Mouse (Mus musculus): Measurements from ENCODE around the gene Gsc.

Gene Gsc

GRCm38 (mm10) chr12:104472601-104473424 lies at the start of gene Gsc:
Gene Gsc, minus strand, starts transcription at chr12:104473330.
- no peak for DNase-seq (ENCODE audit: low spot score in 2 of 2)

DNA sequence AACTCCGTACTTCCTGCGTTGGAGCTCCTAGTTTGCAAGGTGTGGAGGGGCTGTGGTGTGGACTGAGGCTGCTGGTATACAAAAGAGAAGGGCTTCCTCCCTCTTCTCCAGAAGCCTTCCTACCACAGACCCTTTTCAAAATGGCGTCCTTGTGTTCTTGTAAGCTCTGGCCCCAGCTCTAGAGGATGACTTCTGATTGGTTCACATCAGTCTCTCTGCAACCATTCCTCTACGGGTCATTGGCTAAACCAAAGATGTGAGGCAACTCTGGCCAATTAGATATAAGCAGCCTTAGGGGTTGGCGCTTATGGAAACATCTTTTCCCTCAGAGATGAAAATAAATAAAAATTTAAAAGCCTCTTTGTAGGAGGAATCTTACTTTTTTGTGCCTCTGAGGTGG lies 46.6 kb upstream of the Gsc start:
- no peak for DNase-seq (ENCODE audit: low spot score in 2 of 2)

DNA sequence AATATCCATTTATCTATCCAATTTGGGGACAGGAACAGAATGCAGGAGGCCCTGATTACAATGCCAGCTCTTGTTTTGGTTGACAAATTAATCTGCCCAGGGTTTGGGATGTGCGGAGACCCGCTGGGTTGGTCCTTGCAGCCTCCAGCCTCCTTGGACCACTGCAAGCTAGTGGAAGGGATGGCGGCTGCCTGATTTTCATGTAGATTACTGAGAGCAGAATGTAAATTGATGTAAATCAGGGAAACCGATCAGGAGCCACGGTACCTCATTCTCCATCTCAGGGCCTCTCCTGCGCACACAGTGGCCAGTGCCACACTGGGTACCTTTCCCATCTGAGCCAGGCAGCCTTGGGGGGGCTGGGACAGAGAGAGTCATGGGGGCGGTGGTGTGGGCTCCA lies 34.8 kb upstream of the Gsc start:
- DNase-seq (ENCODE audit: low spot score in 2 of 2): no peak

DNA sequence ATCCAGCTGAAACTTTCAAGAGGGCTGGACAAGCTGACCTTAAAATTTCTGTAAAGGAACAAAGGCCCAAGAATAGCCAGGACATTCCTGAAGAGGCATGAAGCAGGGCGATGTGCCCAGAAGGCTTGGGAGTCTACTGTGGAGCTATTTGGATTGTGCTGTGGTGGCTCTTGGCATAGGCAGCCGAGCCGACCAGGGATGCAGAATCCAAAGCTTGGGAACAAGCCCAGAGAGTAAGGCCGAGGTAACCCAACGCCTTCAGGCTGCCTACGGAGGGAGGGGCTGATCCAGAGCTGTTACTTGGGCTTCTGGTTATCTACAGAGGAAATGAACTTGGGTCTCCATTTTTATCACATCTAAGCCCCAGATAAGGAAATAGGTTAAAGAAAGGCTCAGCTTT lies 18.9 kb upstream of the Gsc start:
- DNase-seq (ENCODE audit: low spot score in 2 of 2): no peak

DNA sequence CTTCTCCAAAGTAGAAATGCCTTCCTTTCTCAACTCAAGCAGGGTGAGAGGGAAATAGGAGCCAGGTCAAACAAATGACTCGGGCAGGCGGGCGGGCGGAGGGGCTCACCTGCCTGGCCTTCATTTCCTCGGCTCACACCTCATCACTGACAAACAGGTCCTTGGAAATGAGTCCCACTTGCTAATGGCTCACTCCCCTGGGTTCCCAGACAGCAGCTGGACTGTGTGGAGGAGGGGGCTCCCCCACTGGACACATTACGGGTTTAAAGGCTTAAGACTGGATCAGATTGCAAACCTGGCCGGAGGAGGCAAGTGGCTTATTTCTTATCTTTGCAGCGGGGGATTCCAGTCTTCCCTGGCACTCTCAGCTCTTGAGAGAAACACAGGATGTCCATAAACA lies 13.1 kb upstream of the Gsc start:
- no peak for DNase-seq (ENCODE audit: low spot score in 2 of 2)

- no peak for DNase-seq (ENCODE audit: low spot score in 2 of 2)
Observed at GRCm38 (mm10) chr12:104485161-104485560, 12.0 kb upstream of the Gsc start.

DNA sequence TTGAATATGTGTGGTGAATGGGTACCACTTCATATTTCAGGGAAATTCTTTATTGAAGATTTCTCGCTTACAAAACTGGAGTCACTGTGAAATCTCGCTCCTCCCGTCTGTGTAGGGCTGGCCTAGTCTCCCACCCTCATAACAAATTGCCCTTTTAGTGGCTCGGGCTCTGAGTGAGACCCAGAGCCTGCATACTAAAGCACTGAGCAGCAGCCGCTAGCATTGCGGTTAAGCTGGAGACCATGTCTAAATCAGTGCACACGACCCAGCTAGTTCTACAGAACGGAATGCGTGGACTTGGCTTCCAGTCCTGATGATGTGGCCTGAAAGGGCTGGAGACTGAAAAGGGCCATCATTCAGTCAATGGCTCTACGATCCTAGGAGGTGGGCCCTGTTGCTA lies 7.9 kb upstream of the Gsc start:
- DNase-seq (ENCODE audit: low spot score in 2 of 2): no peak

DNA sequence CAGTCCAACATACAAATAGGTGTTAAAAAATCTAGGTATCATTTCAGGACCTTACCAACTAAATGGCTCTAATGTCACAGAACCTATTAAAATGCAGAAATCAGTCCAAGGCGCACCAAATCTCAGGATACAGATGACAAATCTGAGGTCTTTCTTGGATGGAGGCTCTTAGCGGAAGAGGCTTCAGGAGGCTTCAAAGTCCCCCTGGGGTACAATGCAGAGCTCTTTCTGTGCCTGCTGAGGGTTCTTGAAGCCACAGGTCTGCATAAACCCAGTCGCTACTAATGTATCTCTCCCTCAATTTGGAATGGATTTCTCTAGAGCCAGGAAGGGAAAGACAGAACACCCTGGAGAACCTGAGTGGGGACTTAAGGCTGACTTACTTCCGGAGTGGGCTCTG lies 5.1 kb upstream of the Gsc start:
- no peak for DNase-seq (ENCODE audit: low spot score in 2 of 2)

GRCm38 (mm10) chr12:104477501-104477900 lies 4.4 kb upstream of the Gsc start:
- DNase-seq (ENCODE audit: low spot score in 2 of 2): no peak

- DNase-seq (ENCODE audit: low spot score in 2 of 2): no peak
Observed at GRCm38 (mm10) chr12:104477066-104477465, 3.9 kb upstream of the Gsc start.

DNA sequence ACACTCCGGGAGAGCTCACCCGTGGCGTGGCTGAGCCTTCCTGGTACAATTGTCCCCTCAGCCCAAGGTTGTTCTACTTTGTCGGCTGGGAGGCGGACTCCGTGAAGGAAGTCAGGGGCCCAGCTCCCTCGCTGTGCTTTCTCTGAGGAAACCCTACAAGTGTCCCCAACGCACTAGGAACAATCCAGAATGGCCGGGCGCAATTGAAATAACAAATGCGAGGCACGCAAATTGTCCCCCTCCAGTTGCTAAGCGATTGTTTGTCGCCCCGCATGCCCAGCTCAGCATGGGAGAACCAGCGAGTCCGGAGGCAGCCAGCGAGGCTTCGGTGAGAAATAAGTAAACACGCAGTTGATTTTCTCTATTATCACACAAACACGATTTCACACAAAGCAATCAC lies 2.8 kb upstream of the Gsc start:
- no peak for DNase-seq (ENCODE audit: low spot score in 2 of 2)

DNA sequence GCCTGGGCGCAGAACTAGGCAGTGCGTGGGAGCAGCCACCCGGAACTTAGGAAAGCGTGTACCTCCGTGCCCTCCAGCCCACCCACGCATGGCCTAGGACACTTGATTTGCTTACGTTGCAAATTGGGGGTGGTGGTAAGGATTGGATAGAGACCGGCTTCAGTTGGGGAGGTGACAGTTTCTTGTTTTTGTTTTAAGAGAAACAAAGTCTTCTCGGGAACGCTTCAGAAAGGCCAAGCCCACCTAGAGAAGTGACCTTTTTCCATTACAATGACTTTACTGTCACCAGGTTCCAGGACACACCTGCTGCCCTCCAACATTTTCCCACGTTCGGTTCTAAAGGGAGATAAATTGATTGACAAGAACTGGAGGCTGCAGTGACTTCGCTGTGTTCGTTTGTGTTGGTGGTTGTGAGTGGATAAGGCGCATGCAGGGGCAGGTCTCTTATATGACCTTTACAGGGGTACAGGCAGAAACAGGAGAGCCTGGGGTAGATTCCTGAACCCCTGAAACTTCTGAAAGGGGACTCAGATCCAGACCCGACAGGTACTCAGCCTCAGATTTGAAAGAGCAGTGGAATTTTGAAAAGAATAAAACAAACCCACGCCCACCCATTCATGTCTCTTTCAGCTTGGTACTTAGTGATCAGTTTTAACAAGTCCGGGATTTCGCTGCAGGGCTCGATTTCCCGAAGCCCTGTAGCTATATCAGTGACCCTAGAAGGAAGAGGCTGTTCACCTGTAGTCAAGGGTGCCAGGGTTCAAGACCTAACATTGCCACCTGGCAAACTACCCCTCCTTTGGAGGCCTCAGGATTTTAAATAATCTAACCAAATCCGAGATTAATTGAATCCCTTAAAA lies 2.0 kb upstream of the Gsc start:
- no peak for DNase-seq (ENCODE audit: low spot score in 2 of 2)

GRCm38 (mm10) chr12:104474191-104474871 lies 1.2 kb upstream of the Gsc start:
- DNase-seq (ENCODE audit: low spot score in 2 of 2): no peak

- DNase-seq (ENCODE audit: low spot score in 2 of 2): no peak
Observed at GRCm38 (mm10) chr12:104473492-104473891, 362 bp upstream of the Gsc start.

- no peak for DNase-seq (ENCODE audit: low spot score in 2 of 2)
Observed at GRCm38 (mm10) chr12:104472218-104472525, 958 bp downstream of the Gsc start.

GRCm38 (mm10) chr12:104471351-104472217 lies 1.5 kb downstream of the Gsc start:
- DNase-seq (ENCODE audit: low spot score in 2 of 2): no peak

GRCm38 (mm10) chr12:104470646-104471045 lies 2.5 kb downstream of the Gsc start:
- no peak for DNase-seq (ENCODE audit: low spot score in 2 of 2)

- no peak for DNase-seq (ENCODE audit: low spot score in 2 of 2)
Observed at GRCm38 (mm10) chr12:104468783-104469182, 4.3 kb downstream of the Gsc start.

GRCm38 (mm10) chr12:104467372-104467771 lies 5.8 kb downstream of the Gsc start:
- no peak for DNase-seq (ENCODE audit: low spot score in 2 of 2)

DNA sequence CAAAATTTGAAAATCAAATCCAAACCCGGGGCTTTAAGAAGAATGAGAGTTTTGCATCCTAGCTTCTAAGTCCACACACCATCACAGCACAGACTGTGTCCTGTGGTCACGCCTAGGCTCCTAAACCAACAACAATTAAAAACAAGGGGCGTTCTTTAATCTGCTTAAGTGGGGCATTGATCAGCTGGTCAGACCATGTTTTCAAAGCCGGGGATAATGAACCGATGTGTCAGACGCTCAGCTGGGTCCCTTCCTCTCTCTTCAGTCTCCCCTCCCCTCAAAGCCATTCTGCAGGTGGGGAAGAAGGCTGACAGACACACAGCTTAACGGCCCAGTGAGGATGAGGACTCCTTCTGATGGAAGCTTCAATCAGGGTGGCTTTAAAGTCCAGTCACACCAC lies 6.2 kb downstream of the Gsc start:
- no peak for DNase-seq (ENCODE audit: low spot score in 2 of 2)

DNA sequence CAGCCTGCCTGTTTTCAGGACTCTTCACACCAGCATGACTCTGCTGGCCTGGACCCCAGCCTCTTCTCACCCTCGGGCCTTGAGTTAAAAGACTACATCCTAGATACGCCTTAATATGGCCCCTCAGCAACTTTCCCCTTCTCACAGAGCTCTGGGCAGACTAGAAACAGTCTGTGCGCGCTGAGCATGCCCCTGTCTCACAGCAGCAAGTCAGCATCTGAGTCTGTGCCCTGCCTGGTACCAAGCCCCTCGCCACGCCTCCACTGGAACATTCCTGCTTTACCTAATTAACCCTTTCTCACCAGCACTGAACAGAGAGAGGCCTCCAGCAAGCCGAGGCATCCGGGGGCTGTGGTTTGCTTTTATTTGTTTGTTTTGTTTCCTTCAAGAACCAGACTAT lies 11.8 kb downstream of the Gsc start:
- DNase-seq (ENCODE audit: low spot score in 2 of 2): no peak

DNA sequence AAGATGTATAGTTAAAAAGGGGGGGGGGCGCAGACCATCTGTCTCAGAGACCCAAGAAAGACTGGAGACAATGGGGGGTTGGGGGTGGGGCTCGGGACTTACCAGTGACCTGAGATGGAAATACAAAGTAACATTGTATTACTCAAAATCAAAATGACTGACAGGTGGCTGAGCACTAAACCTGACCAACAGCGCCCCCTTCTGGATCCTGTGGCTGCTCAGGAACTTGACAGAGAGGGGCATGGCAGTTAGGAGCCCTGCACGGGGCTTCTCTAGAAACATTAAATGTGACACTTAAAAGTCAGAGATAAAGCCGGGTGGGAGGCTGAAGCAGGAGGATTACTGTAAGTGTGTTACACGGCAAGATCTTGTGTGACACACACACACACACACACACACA lies 13.8 kb downstream of the Gsc start:
- DNase-seq (ENCODE audit: low spot score in 2 of 2): no peak
